Mouse (Mus musculus) layer of hippocampus, adult 18-20 months (tissue): ENCODE measurements around the gene Auts2. TPM values are rescaled to one million over a fixed set of nuclear protein-coding genes. Genes with fewer than 3 reads are reported as not detected.

ENCODE experiments used
- DNase-seq, 2 experiments: peaks; one replicate each; pipeline ENCODE4 v3.0.0; 2022; ENCODE audit warnings: low spot score in 2 of 2
- total RNA-seq, 2 experiments: library from RNA; stranded (reverse); gene quantifications; 2 replicates each; pipeline ENCODE4 v1.2.3; 2021

Gene Auts2
- total RNA-seq, 2 experiments from 2014 or later = 142 to 145 TPM

DNA sequence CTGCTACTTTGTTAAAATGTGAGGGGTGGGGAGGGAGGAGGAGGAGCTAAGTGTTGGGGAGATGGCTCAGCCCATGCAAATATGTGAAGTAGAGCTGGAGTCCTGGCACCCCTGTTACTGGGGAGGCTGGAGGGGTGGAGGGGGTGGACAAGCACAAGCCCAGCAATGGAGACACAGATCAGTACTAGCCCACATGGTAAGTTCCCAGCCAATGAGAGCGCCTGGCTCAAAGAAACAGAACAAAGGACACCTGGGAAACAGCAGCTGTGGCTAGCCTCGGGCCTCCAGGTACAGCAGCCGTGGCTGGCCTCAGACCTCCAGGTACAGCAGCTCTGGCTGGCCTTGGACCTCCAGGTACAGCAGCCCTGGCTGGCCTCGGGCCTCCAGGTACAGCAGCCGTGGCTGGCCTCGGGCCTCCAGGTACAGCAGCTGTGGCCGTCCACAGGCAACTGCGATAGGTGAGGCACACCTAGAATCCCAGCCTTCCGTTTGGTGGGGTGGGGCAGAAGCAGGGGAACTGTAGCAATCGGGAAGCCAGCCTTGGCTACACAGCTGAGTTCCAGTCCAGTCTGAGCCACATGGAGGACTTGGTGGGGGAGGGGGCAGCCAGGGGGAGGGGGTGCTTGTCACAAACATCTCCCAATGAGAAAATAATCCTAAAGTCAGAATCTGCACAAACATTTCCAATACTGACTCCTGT is 1046.5 kb downstream of the Auts2 start:
- DNase-seq = no peak

DNA sequence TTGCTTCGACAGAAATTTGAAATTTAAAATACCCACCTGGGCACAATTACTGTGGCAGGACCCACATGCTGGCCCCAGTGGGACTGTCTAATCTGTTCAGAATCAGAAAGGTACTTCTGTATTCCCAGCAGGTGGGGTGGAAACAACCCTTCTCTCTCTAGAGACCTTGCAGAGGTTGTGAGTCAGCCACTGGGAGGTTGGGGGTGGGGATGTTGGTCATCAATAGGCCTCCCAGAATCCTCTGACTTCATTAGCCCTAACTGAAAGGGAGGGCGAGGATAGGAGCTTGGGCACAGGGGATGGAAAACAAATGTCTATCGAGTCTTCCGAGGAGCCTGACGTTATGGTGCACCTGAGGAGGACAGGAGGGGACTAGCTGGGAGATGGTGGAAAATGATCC is 1048.6 kb downstream of the Auts2 start:
- no peak for DNase-seq

DNA sequence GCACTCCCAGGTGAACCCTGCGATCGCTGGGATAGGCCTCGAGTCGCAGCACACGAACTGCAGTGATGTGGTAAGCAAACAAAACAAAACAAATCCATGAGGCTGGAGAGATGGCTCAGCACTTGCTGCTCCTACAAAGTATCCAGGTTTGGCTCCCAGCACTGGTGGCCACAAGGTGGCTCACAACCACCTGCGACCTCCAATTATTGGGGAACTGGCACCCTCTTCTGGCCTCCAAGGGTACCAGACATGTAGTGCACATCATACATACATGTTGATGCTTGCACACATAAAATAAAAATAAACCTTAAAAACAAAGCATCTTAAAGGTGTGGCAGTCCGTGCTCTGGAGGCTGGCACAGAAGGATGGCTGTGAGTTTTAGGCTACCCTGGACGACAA is 1050.6 kb downstream of the Auts2 start:
- no peak for DNase-seq

DNA sequence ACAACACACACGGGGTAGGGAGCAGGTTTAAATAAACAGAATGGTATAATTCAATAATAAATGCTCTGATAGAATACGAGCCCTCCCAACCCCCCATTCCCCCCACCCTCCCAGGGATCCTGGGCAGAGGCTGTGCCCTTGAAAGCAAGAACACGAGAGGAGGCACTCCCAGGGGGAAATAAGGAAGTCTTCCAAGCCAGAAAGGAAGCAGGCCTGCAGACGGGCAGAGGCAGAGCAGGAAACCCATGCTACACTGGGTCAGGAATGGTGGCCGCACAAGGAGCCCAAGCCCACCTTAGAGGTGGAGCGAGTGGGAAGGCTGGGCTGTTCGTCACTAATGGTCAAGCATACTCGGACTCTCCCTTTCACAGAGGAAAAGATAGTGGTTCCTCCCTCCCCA is 1051.3 kb downstream of the Auts2 start:
- no peak for DNase-seq

DNA sequence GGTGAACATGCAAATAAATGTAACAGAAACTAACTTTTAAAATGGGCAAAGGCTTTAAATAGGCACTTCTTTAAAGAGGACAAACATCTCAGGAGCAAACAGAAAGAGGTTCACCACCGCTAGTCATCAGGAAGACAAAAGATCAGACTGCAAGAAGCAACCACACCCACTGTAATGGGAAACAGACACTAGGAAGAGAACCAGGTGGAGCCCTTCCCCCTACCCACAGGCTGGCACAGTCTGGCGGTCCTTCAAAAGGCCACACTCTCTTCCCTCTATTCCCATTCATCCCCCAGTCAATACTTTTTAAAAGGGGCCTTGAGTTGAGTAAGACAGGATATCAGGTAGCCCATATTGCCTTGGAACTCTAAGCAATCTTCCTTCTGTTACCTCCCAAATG is 1052.3 kb downstream of the Auts2 start:
- DNase-seq = no peak

DNA sequence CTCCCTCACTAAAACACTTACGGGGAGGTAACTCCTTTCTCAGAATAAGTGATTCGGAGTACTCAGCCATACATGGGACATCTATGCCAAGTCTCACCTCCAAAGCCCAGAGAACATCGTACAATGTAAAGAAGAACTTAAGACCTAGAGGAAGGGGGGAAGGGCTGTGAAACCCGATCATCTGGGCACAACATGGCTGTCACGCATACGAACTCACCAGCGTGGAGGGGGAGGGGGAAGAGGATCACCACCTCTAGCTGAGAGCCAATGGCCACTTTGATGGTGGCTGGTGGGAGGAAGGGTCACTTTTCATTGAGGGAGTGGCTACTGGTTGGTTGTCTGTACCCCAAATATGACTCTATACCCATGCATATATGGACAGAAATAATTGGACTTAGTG is 1053.3 kb downstream of the Auts2 start:
- DNase-seq = no peak

DNA sequence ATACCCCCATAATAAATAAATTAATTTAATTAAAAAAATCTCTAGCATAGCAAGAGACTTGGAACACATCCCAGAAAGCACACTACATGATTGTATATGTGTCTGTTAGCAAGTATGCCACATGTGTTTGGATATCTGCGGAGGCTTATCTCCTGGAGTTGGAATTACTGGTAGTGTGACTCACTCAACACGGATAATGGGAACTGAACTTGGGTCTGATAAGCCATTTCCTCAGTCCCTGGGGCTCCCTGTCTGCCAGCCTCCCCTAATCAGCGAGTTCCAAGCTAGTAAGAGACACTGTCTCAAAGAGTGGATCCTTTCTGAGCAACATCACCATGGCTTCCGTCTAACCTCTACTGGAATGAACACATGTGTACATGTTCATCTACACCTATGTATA is 1056.6 kb downstream of the Auts2 start:
- DNase-seq = no peak

DNA sequence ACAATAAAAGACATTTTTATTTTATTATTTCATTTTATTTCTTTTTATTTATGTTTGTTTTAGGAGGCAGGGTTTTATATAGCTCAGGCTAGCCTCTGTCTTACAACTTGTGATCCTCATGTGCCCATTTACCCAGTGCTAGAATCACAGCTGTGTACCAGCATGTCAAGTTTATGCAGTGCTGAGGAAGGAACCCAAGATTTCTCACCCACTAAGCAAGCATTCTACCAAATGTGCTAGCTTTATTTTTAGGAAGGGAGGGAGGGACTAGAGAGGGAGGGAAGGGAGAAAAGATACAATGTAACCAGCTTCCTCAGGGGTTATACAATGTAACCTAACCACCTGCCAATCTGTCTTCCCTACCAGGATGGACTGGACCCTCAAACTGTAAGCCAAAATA is 1067.9 kb downstream of the Auts2 start:
- DNase-seq = no peak

DNA sequence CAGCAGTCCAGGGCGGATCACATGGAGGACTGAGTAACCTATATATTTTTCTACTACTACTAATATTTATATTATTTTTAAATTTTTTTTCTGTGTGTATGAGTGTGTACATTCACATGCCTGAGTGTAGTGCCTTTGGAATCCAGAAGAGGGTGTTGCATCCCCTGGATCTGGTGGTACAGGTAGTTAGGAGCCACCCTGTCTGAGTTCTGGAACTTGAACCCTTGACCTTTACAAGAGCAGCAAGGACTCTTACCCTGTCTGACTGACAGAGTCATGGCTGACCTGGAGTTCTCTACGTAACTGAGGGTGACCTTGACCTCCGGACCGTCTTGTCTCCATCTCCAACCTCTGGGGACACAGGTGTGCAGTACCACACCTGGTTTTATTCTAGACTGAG is 1074.5 kb downstream of the Auts2 start:
- no peak for DNase-seq

DNA sequence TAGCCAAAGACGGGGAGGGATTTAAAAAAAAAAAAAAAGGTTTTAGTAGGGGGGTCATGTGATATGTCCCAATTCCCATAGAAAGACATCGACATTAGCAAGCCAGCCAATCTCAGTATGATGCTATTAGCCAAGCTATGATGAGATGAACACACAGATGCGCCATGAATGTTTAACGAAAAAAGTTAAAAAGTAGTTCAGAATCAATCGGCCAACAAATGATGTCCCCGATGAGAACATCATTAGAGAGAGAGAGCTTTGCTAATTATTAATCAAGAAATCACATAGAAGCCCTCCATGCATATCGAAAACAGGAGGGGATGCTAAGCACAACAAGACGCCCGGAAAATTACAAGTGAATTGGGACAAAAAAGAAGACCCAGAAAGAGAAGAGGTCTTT is 1077.0 kb downstream of the Auts2 start:
- DNase-seq = no peak

DNA sequence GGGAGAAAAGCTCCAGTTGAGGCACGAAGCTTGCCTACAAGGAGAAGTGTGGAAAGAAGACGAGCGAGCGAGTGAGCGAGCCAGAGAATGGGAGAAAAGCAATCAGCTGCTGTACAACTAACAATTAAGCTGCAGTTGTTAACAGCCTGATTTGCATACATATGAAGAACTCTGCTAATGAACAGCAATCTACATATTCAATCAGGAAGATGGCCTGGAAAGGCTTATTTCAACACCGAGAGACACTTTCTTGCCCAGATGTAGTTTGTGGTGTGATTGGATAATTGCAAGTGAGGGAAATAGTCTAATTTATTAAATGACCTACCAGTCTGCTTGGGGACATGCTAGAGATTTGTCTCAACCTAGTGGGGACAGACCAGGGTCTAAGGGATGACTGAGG is 1079.7 kb downstream of the Auts2 start:
- no peak for DNase-seq

DNA sequence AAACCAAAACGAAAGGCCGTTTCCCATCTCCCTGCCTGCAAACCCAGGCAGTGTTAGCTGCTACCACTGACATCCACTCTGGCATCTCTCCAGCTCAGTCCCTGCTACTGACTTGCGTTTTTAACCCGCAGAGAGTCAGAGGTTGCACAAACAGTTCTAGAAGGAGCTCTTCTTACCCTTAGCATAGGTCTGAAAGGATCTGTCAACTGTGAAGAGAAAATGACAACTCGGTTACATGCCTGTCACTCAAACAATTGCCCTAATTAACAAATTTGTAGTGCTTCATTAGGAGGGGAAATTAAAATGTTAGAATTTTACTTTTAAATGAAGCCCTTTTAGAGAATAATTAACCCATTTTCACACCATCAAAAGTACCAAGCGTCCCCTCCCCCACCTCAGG is 1083.2 kb downstream of the Auts2 start:
- DNase-seq = no peak

DNA sequence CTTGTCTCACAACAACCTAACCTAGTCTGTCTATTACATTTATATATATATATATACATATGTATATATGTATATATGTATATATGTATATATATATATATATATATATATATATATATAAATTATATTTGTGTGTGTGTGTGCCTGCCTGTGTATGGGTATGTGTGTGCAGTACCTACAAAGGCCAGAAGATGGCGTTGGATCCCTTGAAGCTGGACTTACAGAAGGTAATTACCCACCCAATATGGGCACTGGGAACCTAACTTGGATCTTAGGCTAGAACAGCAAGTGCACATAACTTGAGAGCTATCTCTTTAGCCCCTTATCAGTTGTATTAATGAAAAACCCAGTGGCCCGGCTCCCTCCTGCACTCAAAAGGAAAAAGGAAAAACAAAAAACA is 1083.6 kb downstream of the Auts2 start:
- no peak for DNase-seq

DNA sequence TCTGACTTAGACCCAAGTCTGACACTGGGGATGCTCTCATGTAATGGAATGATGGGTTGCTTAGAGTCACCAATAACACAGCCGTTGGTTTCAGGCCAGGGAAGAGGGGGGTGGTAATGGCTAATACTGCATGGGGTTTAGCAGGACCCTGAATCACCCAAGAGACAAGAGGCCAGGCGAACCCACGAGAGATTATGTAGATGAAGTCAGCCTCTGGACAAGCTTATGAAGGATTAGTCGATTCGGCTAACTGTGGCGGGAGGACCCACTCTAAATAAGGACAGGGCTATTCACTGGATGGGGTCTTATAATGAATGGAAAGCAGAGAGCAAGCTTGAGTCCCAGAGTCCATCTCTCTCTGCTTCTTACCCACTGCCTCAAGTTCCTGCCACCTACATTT is 1084.4 kb downstream of the Auts2 start:
- DNase-seq = no peak

DNA sequence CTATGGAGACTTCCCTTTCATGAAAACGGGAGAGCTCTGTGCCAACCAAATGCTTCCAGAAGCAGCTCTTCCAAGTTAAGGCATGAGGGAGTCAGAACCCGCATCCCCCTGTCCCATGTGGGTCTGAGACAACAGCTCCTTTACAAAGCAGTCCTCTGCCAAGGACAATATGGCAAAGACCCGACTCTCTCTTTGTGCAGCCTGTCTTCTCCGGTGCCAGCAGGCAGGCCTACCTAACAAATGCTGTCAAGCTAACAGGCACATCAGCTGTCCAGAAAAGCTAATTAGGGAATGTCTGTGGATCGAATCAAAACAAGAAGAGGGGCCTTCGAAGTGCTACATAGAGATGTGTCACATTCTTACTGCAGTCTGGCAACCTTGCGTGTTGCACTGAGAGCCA is 1085.1 kb downstream of the Auts2 start:
- DNase-seq = peak; percentile 75 to 85

DNA sequence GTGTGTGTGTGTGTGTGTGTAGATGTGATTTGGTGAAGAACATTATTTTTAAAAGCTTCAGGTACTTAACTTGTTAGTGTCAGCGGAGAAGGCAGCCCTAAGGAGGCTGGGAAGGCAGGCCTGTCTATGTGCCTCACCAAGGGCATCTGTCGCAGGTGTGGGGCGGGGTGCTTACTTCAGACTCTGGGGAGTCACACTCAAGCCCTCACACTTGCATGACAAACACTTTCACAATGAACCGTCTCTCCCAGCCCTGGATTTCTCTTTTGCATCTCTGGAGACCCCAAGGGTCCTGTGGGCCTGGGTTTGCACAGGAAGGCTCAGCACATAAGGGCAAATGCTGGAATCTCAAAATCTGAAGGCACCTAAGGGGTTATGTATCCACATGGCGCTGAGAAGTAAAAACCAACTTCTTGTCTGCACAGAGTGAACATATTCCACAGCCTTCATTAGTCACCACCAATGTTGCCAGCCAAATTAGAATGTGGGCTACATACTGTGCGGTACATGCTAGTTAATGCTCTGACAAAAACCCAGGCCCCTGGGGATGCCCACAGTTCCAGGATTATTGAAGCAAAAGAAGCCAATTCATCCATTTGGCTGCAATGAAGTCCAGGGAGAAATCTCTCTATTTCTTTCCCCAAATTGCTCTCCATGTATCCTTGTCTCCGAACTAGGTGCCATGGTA is 1093.8 kb downstream of the Auts2 start:
- peak in 1 of 2 experiments; percentile 59 for DNase-seq

DNA sequence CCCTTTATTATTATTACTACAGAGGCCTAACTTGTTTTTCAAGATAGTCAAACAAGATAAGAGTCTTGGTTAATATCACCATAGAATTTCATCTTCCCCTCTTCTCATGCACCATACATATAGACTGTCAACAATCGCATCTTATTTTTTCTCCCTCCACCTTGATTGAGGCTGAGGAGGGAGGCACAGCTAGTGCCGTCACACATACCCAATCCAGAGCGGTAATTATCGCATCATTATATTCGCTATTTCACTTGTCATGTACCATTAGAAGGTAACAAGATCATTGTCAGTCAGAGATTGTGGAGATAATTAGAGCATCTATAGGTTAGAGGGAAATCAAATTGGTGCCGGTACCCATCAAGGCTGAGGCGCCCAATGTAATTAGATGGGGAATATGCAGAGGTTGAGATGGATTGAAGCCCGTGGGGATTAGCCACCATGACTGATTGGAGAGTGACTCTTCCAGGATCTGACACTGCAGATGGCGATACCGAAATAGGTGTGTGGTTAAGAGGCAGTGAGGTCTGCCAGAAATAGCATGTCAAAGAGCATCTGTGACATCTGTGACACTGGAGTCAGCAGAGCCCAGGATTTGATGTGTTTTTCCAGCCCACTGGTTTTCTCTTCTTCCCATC is 1107.8 kb downstream of the Auts2 start:
- DNase-seq = no peak

DNA sequence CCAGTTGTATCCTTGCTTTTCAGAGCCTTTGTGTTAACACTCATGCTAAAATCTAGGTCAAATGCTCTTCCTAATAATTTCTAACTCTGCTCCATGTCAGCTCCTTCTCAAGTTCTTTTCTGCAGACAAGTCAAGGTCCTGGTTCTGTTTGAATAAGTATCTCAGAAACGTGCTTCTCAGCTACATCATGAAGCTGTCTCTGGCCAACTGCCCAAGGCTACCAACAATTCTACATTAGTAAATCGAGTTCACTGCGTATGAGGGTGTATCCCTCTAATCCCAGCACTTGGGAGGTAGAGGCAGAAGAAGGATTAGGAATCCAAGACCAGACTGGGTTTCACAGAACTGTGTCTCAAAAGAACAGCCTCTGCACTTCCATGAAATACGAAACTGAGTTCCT is 1109.9 kb downstream of the Auts2 start:
- DNase-seq = no peak

DNA sequence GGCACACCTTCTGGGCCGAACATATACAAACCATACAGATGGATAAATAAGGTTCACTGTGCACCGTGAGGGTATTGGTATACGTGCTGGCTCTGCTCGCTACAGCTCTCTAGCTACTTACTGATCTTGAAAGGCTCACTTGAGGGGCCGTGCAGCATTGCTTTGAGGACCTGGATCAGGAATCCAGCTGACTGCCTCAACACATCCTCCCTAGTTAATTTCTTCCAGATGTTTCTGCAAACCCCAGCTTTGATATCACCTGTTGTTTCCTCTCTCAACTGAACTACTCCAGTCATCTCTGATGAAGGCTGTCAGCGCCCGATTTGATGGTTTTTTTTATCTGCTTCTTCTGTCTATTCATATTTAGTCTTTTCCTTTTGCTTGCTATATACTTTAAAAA is 1111.2 kb downstream of the Auts2 start:
- no peak for DNase-seq

DNA sequence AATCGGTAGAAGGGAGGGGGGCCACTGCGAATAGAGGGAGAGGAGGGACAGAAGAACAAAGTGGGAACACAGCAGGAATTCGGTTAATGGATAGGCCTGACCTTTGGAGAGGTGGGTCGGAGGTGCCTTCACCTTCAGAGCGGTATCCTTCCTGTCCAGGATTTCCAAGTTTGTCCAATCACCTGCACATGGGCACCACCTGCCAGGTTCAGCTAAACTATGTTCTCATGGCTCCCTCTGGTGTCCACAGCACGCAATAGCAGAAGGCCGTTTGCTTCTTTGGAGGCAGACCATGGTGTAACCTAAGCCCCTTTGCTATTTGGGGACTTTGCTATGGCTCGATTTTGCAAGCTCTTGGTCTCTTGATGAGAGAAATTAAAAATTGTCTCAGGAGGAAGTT is 1113.0 kb downstream of the Auts2 start:
- DNase-seq = peak; percentile 65 to 83

DNA sequence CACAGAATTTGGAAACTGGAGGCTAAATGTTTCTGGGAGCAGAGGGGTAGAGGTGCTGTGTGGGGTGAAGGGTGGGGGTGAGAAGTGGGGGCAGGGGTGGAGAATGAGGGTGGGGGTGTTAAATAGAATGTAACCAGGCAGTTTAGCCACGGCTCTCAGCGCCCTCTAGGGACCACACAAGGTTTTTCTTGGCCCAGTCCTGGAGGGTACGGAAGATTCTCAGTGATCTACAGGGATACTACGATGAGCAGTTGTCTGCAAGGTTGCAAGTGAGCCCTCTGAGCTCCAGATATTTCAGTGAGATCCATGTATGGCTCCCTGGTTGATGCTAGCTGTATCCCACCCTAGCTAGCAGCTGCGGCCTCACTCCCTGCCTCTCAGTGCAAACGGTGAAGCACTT is 1113.6 kb downstream of the Auts2 start:
- no peak for DNase-seq

DNA sequence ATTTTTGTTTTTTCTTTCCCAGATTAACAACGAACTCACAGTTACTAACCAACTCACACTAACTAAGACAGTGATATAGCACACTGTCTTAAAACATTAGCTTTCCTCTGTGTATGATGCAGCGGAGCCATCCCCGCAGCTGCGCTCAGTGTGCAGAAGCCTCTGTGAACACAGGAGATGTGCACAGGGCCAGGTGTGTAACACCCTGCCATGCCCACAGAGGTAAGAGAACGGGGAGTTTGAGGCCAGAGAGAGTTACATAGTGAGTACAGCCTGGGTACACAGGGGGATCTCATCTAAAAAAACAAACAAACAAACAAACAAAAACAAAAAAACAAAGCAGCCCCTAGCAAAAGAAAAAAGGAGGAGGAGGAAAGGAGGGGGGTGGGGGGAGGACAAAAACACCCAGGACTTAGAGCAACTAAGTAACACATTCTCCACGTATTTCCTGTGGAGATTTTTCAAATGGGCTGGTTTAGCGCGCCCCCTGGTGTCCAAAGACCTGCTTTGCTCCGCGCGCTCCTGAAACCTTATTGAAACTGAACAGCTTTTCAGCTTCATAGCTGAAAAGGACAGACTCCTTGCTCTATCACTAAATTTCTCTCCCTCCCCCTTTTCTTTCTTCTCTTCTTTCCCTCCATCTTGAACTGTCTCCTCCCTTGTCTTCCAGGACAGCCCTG is 1115.3 kb downstream of the Auts2 start:
- DNase-seq = peak; percentile 76 to 93
